Mouse (Mus musculus) ovary, adult 18-20 months (tissue): ENCODE data around the gene Adpgk.

ENCODE experiments used
- DNase-seq: peaks from one replicate; pipeline ENCODE4 v3.0.0; 2022; ENCODE audit warnings: low spot score, mixed read lengths

The Adpgk gene

DNA sequence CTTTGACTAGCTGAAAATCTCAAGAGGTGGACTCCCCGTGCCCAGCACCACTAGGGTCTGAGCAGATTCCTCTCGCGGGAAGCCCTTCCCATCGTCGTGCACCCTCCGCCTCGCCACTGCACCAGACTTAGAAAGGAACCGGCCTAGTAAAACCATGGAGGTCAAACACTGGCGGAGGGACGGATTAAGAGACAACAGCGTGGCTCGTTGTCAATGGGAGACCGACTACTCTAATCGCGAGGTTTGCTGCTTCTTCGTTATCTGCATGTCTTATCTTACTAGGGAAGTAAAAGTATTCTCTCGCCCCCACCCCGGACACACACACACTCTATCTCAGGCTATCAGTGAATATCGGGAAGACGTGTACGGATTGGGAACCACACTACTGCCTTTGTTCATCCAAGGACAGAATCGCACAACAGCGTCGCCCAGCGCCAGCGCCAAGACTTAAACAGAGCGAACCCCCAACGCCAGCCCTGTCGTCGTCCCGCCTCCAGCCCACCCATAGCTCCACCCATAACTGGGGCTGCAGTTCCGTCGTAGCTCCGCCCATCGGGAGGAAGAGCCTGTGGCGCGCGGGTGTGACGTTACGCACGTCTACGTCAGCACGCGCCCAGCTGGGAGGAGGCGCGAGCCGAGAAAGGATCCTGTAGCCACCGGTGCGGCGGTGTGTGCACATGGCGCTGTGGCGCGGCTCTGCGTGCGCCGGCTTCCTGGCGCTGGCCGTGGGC lies at the start of gene Adpgk:
Gene Adpgk, plus strand, starts transcription at position 602 of the 731 bp plus-strand sequence.
- DNase-seq: peak; percentile 98

DNA sequence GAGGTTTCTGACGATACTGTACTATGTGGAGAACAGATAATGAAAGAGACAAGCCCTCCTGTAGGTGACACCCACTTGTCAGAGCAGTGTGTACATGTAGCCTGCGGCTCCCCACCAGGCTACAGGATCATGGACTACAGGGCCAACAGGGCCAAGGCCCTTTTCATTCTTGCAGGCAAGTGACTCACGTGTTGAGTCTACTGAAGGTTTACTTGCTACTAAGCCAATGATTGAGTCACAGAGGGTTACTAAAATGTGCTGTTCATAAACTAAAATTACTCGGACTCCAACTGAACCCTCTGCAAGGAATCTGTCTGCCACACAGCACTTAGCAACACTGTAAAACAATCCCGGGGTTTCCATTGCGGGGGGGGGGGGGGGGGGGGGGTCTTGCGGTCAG lies 46.2 kb upstream of the Adpgk start:
- DNase-seq: no peak

DNA sequence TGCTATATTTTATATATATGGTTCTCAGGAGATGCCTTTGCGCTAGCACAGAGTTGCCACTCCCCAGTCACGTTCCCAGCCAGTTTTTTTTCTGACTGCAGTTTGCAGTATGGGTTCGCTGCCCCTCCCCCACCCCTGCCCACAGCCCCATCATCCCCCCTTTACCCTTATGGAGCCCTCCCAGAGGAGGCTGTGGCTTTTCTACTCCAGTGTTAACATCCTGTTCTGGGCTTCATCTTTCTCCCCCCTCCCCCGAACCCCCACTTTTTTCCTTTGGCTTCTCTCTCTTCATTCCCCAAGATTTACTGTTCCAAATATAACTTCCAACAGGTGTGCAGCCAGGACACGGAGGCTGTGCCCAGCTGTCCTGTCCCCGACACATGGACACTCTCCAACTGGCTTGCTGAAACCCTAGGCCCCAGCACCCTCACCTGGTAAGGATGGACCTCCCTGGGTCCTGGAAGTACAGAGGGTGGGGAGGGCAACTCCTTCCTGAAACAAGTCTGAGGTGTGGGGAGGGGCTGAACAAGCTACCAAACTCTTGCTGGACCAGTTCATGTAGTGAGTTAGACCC lies 44.8 kb upstream of the Adpgk start:
- DNase-seq: no peak

DNA sequence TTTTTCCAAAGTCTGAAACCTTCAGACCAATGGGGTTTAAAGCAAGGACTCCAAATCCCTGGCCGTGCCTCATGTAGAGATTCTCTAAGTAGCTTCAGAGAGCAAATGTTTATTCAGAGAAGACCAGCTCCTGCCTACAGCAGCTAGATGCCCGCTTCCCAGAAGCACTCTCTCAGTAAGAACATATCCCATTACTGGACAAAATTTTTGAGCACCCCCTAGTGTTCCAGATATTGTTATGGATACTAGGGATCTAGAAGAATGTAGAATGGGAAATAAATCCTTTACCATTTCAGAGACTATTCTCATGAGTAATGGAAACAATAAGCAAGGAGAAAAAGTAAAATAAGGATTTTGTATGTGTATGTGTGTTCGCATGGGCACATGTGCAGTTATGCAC lies 42.0 kb upstream of the Adpgk start:
- DNase-seq: no peak

DNA sequence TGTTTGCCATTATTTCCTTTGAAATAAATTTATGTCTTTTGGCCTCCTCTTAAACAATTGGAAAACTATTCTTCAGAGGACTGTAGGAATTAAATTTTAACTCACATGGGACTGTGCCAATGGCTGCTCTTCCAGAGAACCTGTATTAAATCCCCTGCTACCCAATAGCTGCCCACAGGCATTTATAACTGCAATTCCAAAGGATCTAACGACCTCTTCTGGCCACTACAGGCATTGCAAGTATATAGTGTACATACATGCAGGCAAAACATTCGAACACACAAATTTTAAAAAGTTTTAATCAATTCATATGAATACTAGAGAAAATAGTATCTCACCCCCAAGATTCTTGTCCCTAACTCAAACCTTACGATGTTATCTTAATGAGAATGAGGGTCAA lies 41.1 kb upstream of the Adpgk start:
- DNase-seq: no peak

DNA sequence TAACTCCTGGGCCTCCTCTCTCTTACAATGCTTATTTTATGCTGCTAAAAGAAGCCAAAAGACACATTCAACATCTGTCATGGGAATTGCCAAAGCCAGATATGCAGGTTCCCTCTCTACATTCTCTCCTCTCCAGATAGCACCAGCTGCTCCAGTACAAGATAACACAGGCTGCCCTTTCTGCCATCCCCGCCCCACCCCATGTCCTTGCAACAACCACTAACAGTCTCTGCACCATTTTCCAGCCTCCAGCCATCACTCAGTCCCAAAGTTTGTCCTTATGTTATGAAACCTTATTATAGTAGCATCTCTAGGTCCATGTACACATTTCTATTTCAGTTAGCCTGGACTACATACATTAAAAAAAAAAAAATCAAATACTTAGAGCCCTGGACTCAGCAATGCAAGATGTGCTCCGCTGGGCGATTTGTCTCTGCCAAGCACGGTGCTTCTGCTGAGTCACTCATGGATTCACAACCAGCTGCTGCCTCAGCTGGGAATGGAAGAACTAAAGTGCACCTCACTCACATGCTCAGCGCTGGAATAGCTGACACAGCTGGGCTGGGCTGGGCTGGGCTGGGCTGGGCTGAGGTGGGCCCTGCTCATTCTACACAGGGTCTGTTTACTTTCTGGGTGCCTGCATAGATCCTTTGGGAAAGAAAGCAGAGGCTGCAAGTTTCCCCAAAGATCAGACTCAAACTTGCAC lies 36.5 kb upstream of the Adpgk start:
- no peak for DNase-seq

DNA sequence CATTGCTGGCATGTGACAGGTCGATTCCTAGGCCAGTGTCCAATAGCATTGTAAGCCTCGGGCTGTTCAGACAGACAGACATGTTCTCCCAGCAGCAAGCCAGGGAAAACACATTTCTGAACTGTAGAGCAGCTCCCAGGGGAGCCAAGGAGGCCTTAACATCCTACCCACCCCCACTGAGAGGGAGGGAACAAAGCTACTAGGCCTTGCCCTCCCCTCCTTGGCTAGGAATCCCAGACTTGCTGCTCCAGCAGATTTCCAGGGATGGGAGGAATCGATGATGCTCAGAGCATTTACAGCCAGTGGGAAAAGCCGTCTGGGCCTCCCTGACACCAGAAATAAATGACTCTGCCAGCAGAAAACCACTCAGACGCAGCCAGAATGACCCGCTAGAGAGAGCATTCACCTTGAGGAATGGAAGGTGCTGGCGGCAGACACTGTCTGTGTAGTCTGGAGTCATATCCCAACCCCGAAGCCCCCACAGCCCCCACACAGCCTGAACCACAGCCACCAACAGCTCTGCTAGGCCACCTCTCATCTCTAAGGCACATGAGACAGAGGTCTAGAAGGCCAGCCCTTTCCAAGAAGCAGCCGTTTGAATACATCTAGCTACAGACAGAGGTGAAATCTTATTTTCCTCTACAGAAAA lies 31.4 kb upstream of the Adpgk start:
- no peak for DNase-seq

DNA sequence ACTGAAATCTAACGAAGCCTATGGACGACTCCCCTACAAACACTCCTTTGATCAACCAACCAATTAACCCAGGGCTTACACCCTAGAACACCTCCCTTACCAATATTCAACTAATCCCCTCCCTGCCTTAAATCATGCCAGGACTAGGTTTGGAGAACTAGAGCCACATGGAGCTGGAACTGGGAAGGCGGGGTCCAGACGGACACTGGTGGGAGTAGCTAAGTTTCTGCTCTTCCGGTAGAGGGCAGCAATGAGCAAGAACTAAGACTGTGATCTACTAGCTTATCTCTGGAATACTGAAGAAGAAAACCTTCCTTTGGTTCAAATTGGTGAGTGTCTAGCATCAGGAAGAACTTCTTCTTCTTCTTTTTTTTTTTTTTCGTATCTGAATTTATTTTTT lies 25.0 kb upstream of the Adpgk start:
- no peak for DNase-seq

DNA sequence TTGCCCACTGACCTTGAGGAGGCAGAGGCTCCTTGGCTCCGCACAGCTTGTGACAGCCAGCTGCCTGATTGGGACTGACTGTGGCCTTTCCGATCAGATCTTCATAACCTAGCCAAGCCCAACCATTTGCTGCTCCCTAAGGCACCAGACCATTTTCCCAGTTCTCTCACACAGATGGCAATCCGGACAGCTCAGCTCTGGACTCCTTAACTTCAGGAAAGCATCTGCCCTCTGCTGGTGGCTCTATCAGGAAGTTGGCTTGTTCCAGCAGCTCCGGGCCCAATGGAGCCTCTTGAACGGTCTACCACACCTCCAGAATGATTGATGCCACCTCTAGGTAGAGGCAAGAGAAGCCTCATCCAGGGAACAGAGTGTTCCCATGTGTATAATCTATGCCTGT lies 21.6 kb upstream of the Adpgk start:
- DNase-seq: peak; percentile 43

DNA sequence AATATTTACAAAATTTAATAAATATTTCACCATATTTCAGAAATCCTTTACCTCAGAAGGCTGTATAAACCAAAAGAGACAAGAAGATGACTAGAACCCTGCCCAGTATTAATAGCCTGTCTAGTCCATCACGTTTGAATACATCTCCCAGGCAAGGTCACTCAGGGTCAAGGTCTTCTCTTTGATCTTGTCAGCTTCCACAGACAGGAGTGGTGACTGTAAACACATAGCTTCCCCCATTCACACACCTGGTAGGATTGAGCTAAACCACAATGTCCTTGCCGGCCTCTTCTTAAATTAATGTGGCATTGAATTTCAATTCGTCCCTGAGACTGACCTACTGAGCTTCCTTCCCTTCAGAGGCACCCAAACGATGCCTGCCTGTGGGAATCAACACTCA lies 20.3 kb upstream of the Adpgk start:
- no peak for DNase-seq

DNA sequence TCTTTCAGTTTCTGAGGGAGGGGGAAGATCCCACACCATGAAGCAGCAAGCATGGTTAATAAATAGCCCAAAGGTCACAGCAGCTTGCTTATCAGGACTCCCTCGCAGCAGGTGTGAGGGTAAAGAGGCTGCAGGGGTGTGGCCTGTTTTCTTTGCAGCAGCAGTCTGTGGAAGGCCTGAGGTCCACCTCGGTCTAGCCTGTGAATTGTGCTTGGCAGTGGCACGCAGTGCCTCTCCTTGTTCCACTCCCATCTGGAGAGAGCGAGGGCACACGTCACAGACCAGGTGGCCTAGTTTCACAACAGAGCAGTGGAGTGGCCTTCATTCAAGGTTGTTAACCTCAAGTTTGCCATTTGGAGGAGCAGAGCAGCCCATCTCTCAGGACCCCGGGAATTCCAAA lies 19.6 kb upstream of the Adpgk start:
- peak; percentile 11 for DNase-seq

DNA sequence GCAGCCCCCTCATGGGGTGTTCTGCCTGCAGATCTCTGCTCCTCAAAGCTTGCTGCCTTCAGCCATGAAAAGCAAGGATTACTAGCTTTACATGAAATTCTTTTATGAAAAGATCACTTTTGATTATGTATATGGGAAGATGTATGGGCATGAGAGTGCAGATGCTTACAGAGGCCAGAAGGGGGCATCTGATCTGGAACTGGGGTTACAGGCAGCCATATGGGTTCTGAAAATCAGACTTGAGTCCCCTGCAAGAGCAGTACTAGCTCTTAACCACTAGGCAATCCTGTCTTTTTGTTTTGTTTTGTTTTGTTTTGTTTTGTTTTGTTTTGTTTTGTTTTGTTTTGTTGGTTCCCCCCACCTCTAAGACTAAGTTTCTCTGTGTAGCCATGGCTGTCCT lies 18.2 kb upstream of the Adpgk start:
- DNase-seq: no peak

DNA sequence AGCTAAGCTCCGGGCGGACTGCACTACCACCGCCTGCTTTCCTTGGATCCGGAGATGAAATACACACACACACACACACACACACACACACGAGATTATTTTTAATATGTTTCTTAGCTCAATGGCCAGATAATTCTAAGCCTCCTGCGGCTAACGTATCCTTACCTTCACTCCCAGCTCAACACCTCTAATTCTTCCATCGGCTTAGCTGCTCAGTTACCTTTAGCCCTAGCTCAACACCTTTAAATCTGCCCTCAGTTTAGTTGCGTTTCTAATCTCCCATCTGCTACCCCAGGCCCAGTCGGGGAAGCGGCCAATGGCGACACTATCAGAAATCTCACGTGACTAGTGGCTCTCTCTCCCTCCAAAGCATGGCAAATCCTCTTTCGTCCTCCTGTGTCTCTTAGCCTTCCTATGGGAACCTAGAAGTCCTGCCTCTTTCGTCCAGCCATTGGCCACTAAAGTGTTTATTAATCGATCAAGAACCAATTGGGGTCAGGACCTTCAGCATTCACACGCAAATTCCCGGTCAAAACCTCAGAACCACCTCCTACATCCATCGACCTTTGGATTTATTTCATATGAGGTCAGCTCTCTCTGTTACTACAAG lies 16.4 kb upstream of the Adpgk start:
- no peak for DNase-seq

DNA sequence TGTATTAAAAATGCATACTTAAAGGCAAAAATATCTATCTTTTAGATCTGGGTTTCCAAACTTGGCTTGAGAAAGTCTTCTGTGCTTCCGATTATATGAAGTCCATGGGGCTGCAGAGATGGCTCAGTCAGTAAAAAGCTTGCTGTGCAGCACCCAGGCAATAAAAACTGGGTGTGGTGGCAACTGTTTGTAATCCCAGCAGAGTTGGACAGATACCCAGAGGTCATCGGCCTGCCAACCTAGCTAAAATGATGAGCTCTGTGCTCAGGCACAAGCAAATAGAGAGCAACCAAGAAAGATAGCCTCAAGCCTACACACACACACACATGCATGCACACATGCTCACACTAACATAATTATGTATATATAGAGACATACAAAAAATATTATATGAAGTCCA lies 13.2 kb upstream of the Adpgk start:
- no peak for DNase-seq

DNA sequence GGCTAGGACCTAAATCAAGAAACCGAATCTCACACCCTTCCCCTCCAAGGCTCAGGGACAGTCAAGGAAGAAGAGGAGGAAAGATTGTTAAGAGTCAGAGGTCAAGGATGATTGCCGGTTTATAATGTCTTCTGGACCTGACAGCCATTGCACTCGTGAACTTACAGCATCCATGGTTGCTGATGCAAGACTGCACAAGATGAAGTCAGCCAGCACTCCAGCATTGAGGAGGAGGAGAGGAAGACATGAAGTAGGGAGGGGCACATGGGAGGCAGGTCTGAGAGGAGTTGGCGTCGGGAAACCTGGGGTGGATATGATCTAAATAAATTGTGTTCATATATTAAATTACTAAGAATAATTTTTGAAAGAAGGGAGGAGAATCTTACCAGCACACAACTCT lies 12.7 kb upstream of the Adpgk start:
- no peak for DNase-seq

DNA sequence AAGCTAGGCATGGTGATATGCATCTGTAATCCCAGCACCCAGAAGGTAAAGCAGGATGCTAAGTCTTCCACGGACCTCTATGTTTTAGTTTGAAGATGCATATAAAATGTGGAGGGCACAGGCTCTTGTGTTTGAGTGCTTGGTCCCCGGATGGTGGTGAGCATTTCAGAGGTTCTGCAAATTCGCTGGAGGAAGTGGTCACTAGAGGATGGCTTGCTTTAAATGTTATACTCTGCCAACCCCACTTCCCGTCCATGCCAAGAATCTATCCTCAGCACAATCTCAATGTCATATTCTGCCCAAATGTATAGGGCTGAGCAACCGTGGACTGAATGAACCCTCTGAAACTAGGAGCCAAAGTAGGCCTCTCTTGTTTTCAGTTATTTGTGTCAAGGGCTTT lies 10.5 kb upstream of the Adpgk start:
- DNase-seq: no peak

DNA sequence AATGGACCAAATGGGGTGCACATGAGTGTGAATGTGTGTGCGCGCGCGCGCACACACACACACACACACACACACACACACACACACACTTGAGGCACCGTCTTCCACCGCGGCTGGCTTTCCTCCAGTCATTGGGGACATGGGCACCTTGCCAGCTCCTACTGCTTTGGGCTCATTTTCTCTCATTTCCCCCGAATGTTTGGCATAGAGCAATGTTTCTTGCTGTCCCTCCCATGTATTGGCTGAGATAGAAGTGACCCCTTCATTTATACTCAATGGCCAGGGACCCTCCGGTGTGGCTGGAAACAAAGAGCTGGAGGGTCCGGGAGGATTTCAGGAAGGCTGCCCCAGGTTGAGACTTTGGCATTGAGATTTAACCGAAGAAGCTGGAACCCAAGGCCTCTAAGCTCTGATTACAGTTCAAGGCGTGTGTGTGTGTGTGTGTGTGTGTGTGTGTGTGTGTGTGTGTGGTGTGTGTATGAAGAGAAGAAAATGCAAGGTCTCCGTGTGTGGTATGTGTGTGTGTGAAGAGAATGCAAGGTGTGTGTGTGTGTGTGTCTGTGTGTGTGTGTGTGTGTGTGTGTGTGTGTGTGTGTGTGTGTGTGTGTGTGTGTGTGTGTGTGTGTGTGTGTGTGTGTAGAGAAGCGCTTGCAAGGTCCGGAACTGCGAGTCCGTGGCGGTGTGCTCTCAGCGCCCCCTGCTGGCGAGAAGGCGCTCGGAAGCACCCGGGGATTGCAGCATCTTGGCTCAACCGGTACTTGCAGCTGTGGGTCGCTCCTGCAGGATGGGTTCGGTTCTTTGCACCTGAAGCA lies 9.3 kb upstream of the Adpgk start:
- DNase-seq: peak; percentile 46

DNA sequence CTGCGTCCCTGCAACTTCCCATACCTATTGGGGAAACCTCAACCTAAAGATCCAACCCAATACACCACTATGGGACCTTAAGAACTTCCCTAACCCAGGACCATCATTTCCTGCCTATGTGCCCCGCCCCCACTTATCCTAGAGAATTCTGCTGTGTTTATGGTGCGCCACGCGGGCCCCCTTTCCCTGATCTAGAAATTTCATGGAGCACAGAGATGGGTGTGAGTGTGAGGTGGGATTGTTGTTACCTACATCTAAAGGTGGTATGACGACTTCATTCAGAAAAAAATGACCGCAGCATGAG lies 8.7 kb upstream of the Adpgk start:
- DNase-seq: no peak

DNA sequence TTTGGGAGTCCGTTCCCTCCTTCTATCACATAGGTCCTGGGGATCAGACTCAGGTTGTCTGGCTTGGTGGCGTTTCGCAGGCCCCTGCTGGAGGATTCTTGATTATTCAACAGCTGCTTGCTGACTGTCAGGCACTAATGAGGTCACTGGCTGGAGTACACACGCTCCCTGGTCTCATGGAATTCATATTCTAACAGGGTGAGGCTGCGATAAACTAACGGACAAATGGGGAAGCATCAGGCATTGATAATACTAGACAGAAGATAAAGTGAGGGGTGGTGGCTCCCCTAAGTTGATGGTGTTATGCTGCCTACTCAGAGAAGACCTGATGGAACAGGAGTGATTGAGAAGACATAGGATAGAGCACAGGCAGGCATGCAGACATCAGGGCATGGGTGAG lies 5.7 kb upstream of the Adpgk start:
- no peak for DNase-seq

DNA sequence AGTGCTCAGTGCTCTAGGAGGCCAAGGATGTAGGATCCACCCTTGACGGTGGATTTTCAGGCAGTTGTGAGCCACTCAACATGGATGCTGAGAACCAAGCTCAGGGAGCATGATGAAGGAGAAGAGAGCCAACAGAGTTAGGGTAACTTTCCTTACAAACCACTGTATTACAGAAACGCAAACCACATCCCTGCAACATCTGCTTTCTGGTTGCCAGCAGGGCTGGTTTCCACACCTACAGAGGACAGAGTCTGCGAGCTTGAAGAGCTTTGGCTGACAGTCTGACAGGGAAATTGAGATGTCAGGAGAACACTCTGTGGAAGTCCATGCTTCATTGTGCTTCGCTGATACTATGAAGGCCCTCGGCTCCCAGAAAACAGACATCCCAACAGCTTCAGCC lies 3.3 kb upstream of the Adpgk start:
- no peak for DNase-seq

DNA sequence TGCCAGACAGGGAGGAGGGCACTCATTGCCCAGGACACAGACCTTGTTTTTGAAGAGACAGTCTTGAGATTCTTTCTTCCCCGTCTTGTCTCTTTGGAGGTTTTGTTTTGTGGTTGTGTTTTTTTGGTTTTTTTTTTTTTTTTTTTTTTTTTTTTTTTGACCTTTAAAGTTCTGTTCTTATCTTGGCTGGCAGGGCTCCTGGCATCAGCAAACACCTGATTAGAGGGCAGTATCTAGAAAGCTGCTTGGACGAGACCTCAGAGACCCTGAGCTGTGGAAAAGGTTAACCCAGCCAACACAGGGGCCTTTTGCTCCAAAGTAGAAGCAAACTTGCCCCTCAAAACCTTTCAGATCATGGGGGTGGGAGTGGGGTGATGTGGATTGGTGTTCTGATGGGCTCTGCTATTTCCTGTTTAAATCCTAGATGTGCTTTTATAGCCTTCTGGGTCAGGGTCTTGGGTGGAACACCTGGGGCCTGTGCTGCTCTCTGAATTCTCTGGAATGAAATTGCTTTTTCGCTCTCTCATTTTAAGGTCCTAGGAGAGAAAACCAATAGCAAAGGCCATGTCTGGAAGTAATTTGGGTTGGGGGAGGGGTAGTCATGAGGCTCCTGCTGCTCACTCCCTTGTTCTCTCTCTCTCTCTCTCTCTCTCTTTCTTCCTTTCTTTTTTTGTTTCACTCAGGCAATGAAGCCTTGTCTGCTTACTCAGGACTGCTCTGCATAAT lies 2.5 kb upstream of the Adpgk start:
- DNase-seq: no peak
